Mouse (Mus musculus): ENCODE results near the gene Pias4.

GRCm38 (mm10) chr10:81140005-81140404 lies 27.7 kb downstream of the Pias4 start:
- TF ChIP-seq CTCF (IDR thresholded peaks at IDR 0.05; ENCODE audit: low read depth, low read length) (no peak), POLR2A (IDR thresholded peaks at IDR 0.05; ENCODE audit: extremely low read depth, insufficient read depth, low read length) (no peak)
